Mouse (Mus musculus) stomach, postnatal 0 days (tissue): ENCODE data around the gene Msi2. TPM values are rescaled to one million over a fixed set of nuclear protein-coding genes. Genes with fewer than 3 reads are reported as not detected.
A peak's percentile ranks its signal among the peaks of the same experiment; 100 is the strongest.

ENCODE experiments used
- ATAC-seq: fragments of 200-750 bp; cut with Nextera tagmentation; 2 replicates; pipeline ENCODE4 v1.8.0; 2017; ENCODE audit not compliant: low FRiP score, low TSS enrichment
- DNase-seq: peaks from one replicate; pipeline ENCODE4 v3.0.0-alpha.2; 2016; ENCODE audit warnings: low spot score
- H3K27ac ChIP-seq: fragments of 300-500 bp; sonication (generic); replicated peaks from 2 replicates; pipeline ENCODE4 v1.5.1; 2014; ENCODE audit warnings: mild to moderate bottlenecking, control low read depth
- H3K27me3 ChIP-seq: fragments of 300-500 bp; sonication (generic); 2 replicates; pipeline ENCODE4 v1.6.1; 2014; ENCODE audit warnings: low read length; ENCODE audit not compliant: control insufficient read depth, insufficient read depth
- H3K36me3 ChIP-seq: fragments of 300-500 bp; sonication (generic); 2 replicates; pipeline ENCODE4 v1.6.1; 2014; ENCODE audit warnings: low read length, mixed read lengths; ENCODE audit not compliant: control insufficient read depth, insufficient read depth
- H3K4me1 ChIP-seq: fragments of 300-500 bp; sonication (generic); replicated peaks from 2 replicates; pipeline ENCODE4 v1.6.1; 2014; ENCODE audit warnings: antibody characterized with exemption; ENCODE audit not compliant: control insufficient read depth, insufficient read depth
- H3K4me2 ChIP-seq: fragments of 300-500 bp; sonication (generic); replicated peaks from 2 replicates; pipeline ENCODE4 v1.6.1; 2014; ENCODE audit warnings: low read depth, mild to moderate bottlenecking, control low read depth, moderate library complexity
- H3K4me3 ChIP-seq: fragments of 300-500 bp; sonication (generic); 2 replicates; pipeline ENCODE4 v1.5.1; 2014; ENCODE audit warnings: low read depth, low read length, control low read depth
- H3K9ac ChIP-seq: fragments of 300-500 bp; sonication (generic); 2 replicates; pipeline ENCODE4 v1.6.1; 2014; ENCODE audit warnings: mild to moderate bottlenecking, low read length, control low read depth, mixed read lengths
- H3K9me3 ChIP-seq: fragments of 300-500 bp; sonication (generic); 2 replicates; pipeline ENCODE4 v1.6.1; 2016; ENCODE audit warnings: low read length; ENCODE audit not compliant: control insufficient read depth
- CTCF ChIP-seq: IDR thresholded peaks from 2 replicates; pipeline ENCODE4 v1.5.1; 2016; ENCODE audit warnings: antibody characterized with exemption, low read depth, mild to moderate bottlenecking, moderate library complexity
- EP300 ChIP-seq: optimal IDR thresholded peaks from 2 replicates; pipeline ENCODE3; 2016; ENCODE audit warnings: antibody characterized with exemption
- WGBS: fragments of 180-500 bp; shearing (Covaris S2); extraction: QIAGEN DNeasy Blood & Tissue Kit; methylation state at CpG from one replicate; pipeline ENCODE4 v1.1.7; 2014; 5-methylcytosine and 5-hydroxymethylcytosine counted together
- polyA plus RNA-seq: library from polyadenylated mRNA; unstranded; fragments of >200 nt; fragmentation: Nextera tagmentation; extraction: Ambion mirVana; gene quantifications from 2 replicates; pipeline ENCODE4 v1.2.1, GENCODE M21; 2015

Gene Msi2
- polyA plus RNA-seq, 1 experiment from 2014 or later, result 6.7 TPM

GRCm38 (mm10) chr11:88634627-88635026 is 83.7 kb downstream of the Msi2 start:
- 33% methylated on average over 1 of the region's 1 CpGs for WGBS
- Histone ChIP-seq H3K4me2 (no peak overlapping the region), H3K9me3 (no peaks in the 10 kb centered on the region), H3K4me3 (no peak overlapping the region), H3K27ac (no peak overlapping the region), H3K4me1 (no peaks in the 10 kb centered on the region), H3K36me3 (no peaks in the 10 kb centered on the region), H3K9ac (no peak overlapping the region), H3K27me3 (no peaks in the 10 kb centered on the region)
- no peak for TF ChIP-seq EP300
- TF ChIP-seq CTCF, result no peak
- peak; percentile 60; the same call in 1 of the 2 replicates for ATAC-seq
- peak; percentile 42 for DNase-seq

DNA sequence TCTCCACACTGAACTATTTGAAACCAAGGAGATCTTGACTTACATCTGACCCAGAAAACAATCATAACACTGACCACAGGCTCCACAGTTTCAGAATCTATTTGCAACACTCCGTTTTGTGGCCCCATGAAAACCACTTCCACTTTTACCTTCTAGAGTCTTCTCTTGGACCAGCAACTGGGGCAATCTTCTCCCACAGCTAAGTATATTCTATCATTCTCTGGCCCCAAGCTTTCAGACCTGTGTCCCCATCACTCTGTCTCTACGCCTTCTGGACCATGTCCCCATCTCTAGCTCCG is 86.4 kb downstream of the Msi2 start:
- no peak overlapping the region for H3K9ac ChIP-seq
- TF ChIP-seq CTCF, result no peak
- no peak for TF ChIP-seq EP300
- H3K9me3 ChIP-seq, result no peaks in the 10 kb centered on the region
- H3K27ac ChIP-seq, result no peak overlapping the region
- no peaks in the 10 kb centered on the region for H3K27me3 ChIP-seq
- no peak overlapping the region for H3K4me2 ChIP-seq
- no peaks in the 10 kb centered on the region for H3K4me1 ChIP-seq
- no peak overlapping the region for H3K4me3 ChIP-seq
- ATAC-seq (no peak), DNase-seq (no peak)
- no peaks in the 10 kb centered on the region for H3K36me3 ChIP-seq
- 86% methylated on average over 3 of the region's 3 CpGs for WGBS

GRCm38 (mm10) chr11:88631084-88631931 is 87.0 kb downstream of the Msi2 start:
- 86% methylated on average over 8 of the region's 8 CpGs for WGBS

DNA sequence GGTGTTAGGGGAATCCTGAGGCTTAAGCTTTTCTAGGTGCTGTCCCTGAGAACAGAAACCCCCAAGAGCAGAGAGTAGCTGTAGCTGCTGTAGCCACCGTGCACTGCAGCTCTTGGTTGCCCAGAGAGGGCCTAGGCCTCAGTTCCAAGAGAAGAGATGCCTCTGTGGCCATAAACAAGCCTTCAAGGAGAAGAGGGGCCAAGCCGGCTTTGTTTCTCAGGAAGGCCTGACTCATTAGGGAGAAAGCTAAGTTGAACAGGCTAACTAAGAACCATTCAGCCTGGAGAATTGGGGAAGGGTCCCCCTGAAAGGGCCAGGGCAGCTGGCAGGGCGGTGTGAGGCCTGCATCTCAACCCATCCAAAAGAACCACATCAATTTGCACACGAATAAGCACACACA is 88.7 kb downstream of the Msi2 start:
- DNase-seq (no peak), ATAC-seq (no peak)
- no peak overlapping the region for H3K9ac ChIP-seq
- H3K36me3 ChIP-seq, result no peaks in the 10 kb centered on the region
- no peaks in the 10 kb centered on the region for H3K4me1 ChIP-seq
- no peaks in the 10 kb centered on the region for H3K9me3 ChIP-seq
- no peaks in the 10 kb centered on the region for H3K27me3 ChIP-seq
- H3K4me3 ChIP-seq, result no peak overlapping the region
- WGBS, result 62% methylated on average over 4 of the region's 4 CpGs
- TF ChIP-seq EP300 (no peak), CTCF (no peak)
- no peak overlapping the region for H3K4me2 ChIP-seq
- H3K27ac ChIP-seq, result peak overlapping the region; percentile 14; the same call in 1 of the 2 replicates

More at GRCm38 (mm10) chr11:88631084-88631931, 87.0 kb downstream of the Msi2 start:
- DNase-seq (no peak), ATAC-seq (0 out of 2 replicates have a peak, but pooled peaks have one; percentile 22)
- Histone ChIP-seq H3K27me3 (no peaks in the 10 kb centered on the region), H3K9ac (no peak overlapping the region), H3K27ac (no peak overlapping the region), H3K9me3 (no peaks in the 10 kb centered on the region), H3K4me3 (no peak overlapping the region), H3K4me2 (no peak overlapping the region), H3K36me3 (no peaks in the 10 kb centered on the region), H3K4me1 (no peaks in the 10 kb centered on the region)
- TF ChIP-seq CTCF (no peak), EP300 (no peak)

DNA sequence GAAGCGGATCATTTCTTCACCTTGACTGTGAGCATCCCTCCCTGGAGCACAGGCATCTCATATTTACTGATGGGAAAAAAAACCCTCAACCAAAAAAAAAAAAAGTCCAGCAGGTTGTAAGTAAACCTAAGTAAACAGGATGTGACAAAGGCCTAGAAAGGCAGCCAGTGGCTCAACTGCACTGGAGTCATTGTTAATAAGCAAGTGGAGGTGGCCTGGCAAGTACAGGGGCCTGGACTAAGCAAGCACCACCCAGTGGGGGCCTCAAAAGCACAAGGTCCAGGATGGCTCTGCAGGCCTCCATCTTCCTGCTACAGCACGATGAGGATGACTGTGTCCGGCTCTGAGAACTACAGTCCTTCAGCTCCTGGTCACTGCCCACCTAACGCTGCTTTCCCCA is 89.1 kb downstream of the Msi2 start:
- H3K27ac ChIP-seq, result peak overlapping the region; percentile 49; the same call in 1 of the 2 replicates
- WGBS, result 50% methylated on average over 4 of the region's 4 CpGs

DNA sequence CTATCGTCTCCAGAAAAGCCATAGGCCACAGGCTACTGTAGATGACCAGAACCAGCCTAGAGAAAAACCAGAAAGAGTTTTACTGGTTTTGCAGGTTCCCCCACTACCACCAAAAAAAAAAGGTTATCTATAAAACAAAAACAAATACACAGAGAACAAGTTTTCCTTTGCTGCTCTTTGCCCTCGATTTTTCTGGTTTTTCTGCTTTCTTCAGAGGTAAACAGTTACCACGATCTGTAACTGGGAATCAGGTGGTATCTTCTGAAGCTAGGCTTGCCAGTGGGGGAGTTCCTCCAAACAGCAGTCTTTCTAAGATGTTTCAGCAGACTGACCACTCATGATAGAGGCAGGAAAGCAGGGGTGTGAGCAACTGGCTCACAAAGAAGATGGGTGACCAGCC is 89.6 kb downstream of the Msi2 start:
- Histone ChIP-seq H3K27ac (peak overlapping the region; percentile 49; the same call in 1 of the 2 replicates), H3K9me3 (no peaks in the 10 kb centered on the region), H3K4me2 (no peak overlapping the region), H3K27me3 (no peaks in the 10 kb centered on the region), H3K9ac (no peak overlapping the region), H3K36me3 (no peaks in the 10 kb centered on the region), H3K4me3 (no peak overlapping the region), H3K4me1 (no peaks in the 10 kb centered on the region)
- TF ChIP-seq CTCF, result no peak
- TF ChIP-seq EP300, result no peak
- 47% methylated on average over 3 of the region's 3 CpGs for WGBS
- DNase-seq (peak; percentile 28), ATAC-seq (no peak)

More for the DNA sequence above, 89.1 kb downstream of the Msi2 start:
- no peak overlapping the region for H3K9ac ChIP-seq
- H3K27me3 ChIP-seq, result no peaks in the 10 kb centered on the region
- H3K9me3 ChIP-seq, result no peaks in the 10 kb centered on the region
- no peak overlapping the region for H3K4me3 ChIP-seq
- ATAC-seq, result 0 out of 2 replicates have a peak, but pooled peaks have one; percentile 30
- no peaks in the 10 kb centered on the region for H3K36me3 ChIP-seq
- no peaks in the 10 kb centered on the region for H3K4me1 ChIP-seq
- no peak overlapping the region for H3K4me2 ChIP-seq
- DNase-seq, result no peak
- TF ChIP-seq CTCF (no peak), EP300 (no peak)
